Mouse (Mus musculus) WW6 (cell line): ENCODE measurements around the gene Rnf20.
A peak's percentile ranks its signal among the peaks of the same experiment; 100 is the strongest.
"Not testable (repeated sequence)": the region's sequence is repeated elsewhere in the genome, so short reads cannot be mapped to it uniquely, and the experiment has no call there.

Experiments
- DNase-seq: peaks from one replicate; pipeline ENCODE4 v3.0.0-alpha.2; 2013; ENCODE audit warnings: low read depth, low spot score

Rnf20 gene

GRCm38 (mm10) chr4:49631319-49632138 is at the start of gene Rnf20:
Gene Rnf20, plus strand, starts transcription at chr4:49632006.
- DNase-seq, result peak; percentile 81

- no peak for DNase-seq
Measured at GRCm38 (mm10) chr4:49583965-49584831, 47.6 kb upstream of the Rnf20 start.

GRCm38 (mm10) chr4:49585524-49586101 is 46.2 kb upstream of the Rnf20 start:
- DNase-seq, result no peak

- DNase-seq, result no peak
Measured at GRCm38 (mm10) chr4:49586811-49587210, 45.0 kb upstream of the Rnf20 start.

GRCm38 (mm10) chr4:49590152-49590551 is 41.7 kb upstream of the Rnf20 start:
- no peak for DNase-seq

GRCm38 (mm10) chr4:49596846-49597182 is 35.0 kb upstream of the Rnf20 start:
- no peak for DNase-seq

- DNase-seq, result peak; percentile 24
Measured at GRCm38 (mm10) chr4:49597183-49598100, 34.4 kb upstream of the Rnf20 start, which contains the start of gene Tmem246. Gene Tmem246, minus strand, starts transcription at chr4:49597876.

GRCm38 (mm10) chr4:49603161-49603560 is 28.6 kb upstream of the Rnf20 start:
- DNase-seq, result no peak

GRCm38 (mm10) chr4:49604016-49604546 is 27.7 kb upstream of the Rnf20 start:
- no peak for DNase-seq

GRCm38 (mm10) chr4:49604616-49605015 is 27.2 kb upstream of the Rnf20 start:
- DNase-seq, result no peak

- no peak for DNase-seq
Measured at GRCm38 (mm10) chr4:49605459-49605858, 26.3 kb upstream of the Rnf20 start.

- no peak for DNase-seq
Measured at GRCm38 (mm10) chr4:49616924-49617323, 14.9 kb upstream of the Rnf20 start.

GRCm38 (mm10) chr4:49619861-49620260 is 11.9 kb upstream of the Rnf20 start:
- not testable (repeated sequence) for DNase-seq

GRCm38 (mm10) chr4:49622272-49622671 is 9.5 kb upstream of the Rnf20 start:
- no peak for DNase-seq

- no peak for DNase-seq
Measured at GRCm38 (mm10) chr4:49623916-49624315, 7.9 kb upstream of the Rnf20 start.

- DNase-seq, result not testable (repeated sequence)
Measured at GRCm38 (mm10) chr4:49624969-49625368, 6.8 kb upstream of the Rnf20 start.

GRCm38 (mm10) chr4:49626973-49627372 is 4.8 kb upstream of the Rnf20 start:
- peak; percentile 36 for DNase-seq

- no peak for DNase-seq
Measured at GRCm38 (mm10) chr4:49628941-49629340, 2.9 kb upstream of the Rnf20 start.

- no peak for DNase-seq
Measured at GRCm38 (mm10) chr4:49632139-49632481, 304 bp downstream of the Rnf20 start.

GRCm38 (mm10) chr4:49637821-49638220 is 6.0 kb downstream of the Rnf20 start:
- DNase-seq, result no peak

- DNase-seq, result no peak
Measured at GRCm38 (mm10) chr4:49639913-49640312, 8.1 kb downstream of the Rnf20 start.
